Mouse (Mus musculus) spleen, adult 2 months (tissue): Measurements from ENCODE around the gene Fbxl13. TPM values are rescaled to one million over a fixed set of nuclear protein-coding genes. Genes with fewer than 3 reads are reported as not detected.

Source experiments
- DNase-seq, 2 experiments: peaks; one replicate each; pipeline versions ENCODE4 v3.0.0 to v3.0.0-alpha.2; 2012 to 2021; ENCODE audit warnings: low spot score in 2 of 2, low read depth in 1 of 2
- H3K27ac ChIP-seq: fragments of 200-500 bp; 2 replicates; pipeline ENCODE4 v1.5.1; 2012; ENCODE audit warnings: low read length, inconsistent platforms; ENCODE audit not compliant: insufficient read depth
- H3K27me3 ChIP-seq: fragments of 200-500 bp; 2 replicates; pipeline ENCODE4 v1.6.1; 2012; ENCODE audit warnings: mild to moderate bottlenecking, moderate library complexity, low read length, inconsistent platforms; ENCODE audit not compliant: control insufficient read depth, insufficient read depth
- H3K36me3 ChIP-seq: fragments of 200-500 bp; 2 replicates; pipeline ENCODE4 v1.6.1; 2012; ENCODE audit warnings: mild to moderate bottlenecking, low read length, inconsistent platforms; ENCODE audit not compliant: control insufficient read depth, insufficient read depth
- H3K4me1 ChIP-seq: fragments of 200-500 bp; 2 replicates; pipeline ENCODE4 v1.6.1; 2011; ENCODE audit warnings: inconsistent platforms; ENCODE audit not compliant: control insufficient read depth, insufficient read depth, insufficient read length
- H3K4me3 ChIP-seq: fragments of 200-500 bp; 2 replicates; pipeline ENCODE4 v1.5.1; 2011; ENCODE audit warnings: mild to moderate bottlenecking, inconsistent platforms; ENCODE audit not compliant: insufficient read depth, insufficient read length; ENCODE audit errors: extremely low read depth
- CTCF ChIP-seq: fragments of 200-500 bp; IDR thresholded peaks from 2 replicates; pipeline ENCODE4 v1.5.1; 2011; ENCODE audit warnings: mild to moderate bottlenecking, inconsistent platforms; ENCODE audit not compliant: insufficient read depth, insufficient read length, insufficient replicate concordance; ENCODE audit errors: extremely low read depth
- POLR2A ChIP-seq: fragments of 200-500 bp; IDR thresholded peaks from 2 replicates; pipeline ENCODE4 v1.6.1; 2011; ENCODE audit warnings: low read depth, low read length, inconsistent platforms
- WGBS: fragments of 180-500 bp; shearing (Covaris S2); methylation state at CpG from one replicate; pipeline ENCODE4 v1.1.7; 2018; 5-methylcytosine and 5-hydroxymethylcytosine counted together
- polyA plus RNA-seq: library from polyadenylated mRNA; depleted of rRNA; stranded (reverse); fragments of >200 nt; gene quantifications from 2 replicates; pipeline ENCODE4 v1.2.3, GENCODE M21; 2012

Fbxl13 gene
- polyA plus RNA-seq, 1 experiment = 0.07 TPM

GRCm38 (mm10) chr5:21488506-21488905 is 156.9 kb downstream of the Fbxl13 start:
- Histone ChIP-seq H3K4me3 (no peak overlapping the region), H3K4me1 (no peaks in the 10 kb centered on the region), H3K36me3 (no peaks in the 10 kb centered on the region; the same call in 1 of the 2 replicates), H3K27ac (no peak overlapping the region), H3K27me3 (no peaks in the 10 kb centered on the region)
- 90% methylated on average over 5 of the region's 5 CpGs for WGBS
- no peak for DNase-seq
- no peak for TF ChIP-seq CTCF
- TF ChIP-seq POLR2A = no peak

GRCm38 (mm10) chr5:21487716-21488115 is 157.7 kb downstream of the Fbxl13 start:
- TF ChIP-seq CTCF = no peak
- no peak for TF ChIP-seq POLR2A
- H3K27ac ChIP-seq = no peak overlapping the region
- no peaks in the 10 kb centered on the region for H3K27me3 ChIP-seq
- WGBS = 93% methylated on average over 3 of the region's 3 CpGs
- DNase-seq = no peak
- no peaks in the 10 kb centered on the region; the same call in 1 of the 2 replicates for H3K36me3 ChIP-seq
- no peak overlapping the region for H3K4me3 ChIP-seq
- H3K4me1 ChIP-seq = no peaks in the 10 kb centered on the region

- no peak overlapping the region for H3K27ac ChIP-seq
- TF ChIP-seq POLR2A = no peak
- no peak for TF ChIP-seq CTCF
- 88% methylated on average over 3 of the region's 3 CpGs for WGBS
These were observed 158.1 kb downstream of the Fbxl13 start for GRCm38 (mm10) chr5:21487306-21487705.

GRCm38 (mm10) chr5:21486798-21487197 is 158.6 kb downstream of the Fbxl13 start:
- TF ChIP-seq CTCF = no peak
- TF ChIP-seq POLR2A = no peak
- WGBS = 91% methylated on average over 5 of the region's 5 CpGs
- H3K4me3 ChIP-seq = no peak overlapping the region
- H3K4me1 ChIP-seq = no peaks in the 10 kb centered on the region
- H3K36me3 ChIP-seq = no peaks in the 10 kb centered on the region; the same call in 1 of the 2 replicates
- no peak for DNase-seq
- no peaks in the 10 kb centered on the region for H3K27me3 ChIP-seq
- no peak overlapping the region for H3K27ac ChIP-seq

More at GRCm38 (mm10) chr5:21487306-21487705, 158.1 kb downstream of the Fbxl13 start:
- H3K27me3 ChIP-seq = no peaks in the 10 kb centered on the region
- no peak for DNase-seq
- H3K4me1 ChIP-seq = no peaks in the 10 kb centered on the region
- no peaks in the 10 kb centered on the region; the same call in 1 of the 2 replicates for H3K36me3 ChIP-seq
- H3K4me3 ChIP-seq = no peak overlapping the region

- TF ChIP-seq CTCF = no peak
- Histone ChIP-seq H3K4me1 (no peaks in the 10 kb centered on the region), H3K4me3 (no peak overlapping the region), H3K27me3 (no peaks in the 10 kb centered on the region), H3K27ac (no peak overlapping the region), H3K36me3 (no peaks in the 10 kb centered on the region; the same call in 1 of the 2 replicates)
- no peak for DNase-seq
- 86% methylated on average over 8 of the region's 8 CpGs for WGBS
These were observed 160.1 kb downstream of the Fbxl13 start for GRCm38 (mm10) chr5:21485197-21485829.

- TF ChIP-seq POLR2A (no peak), CTCF (no peak)
- Histone ChIP-seq H3K36me3 (no peaks in the 10 kb centered on the region; the same call in 1 of the 2 replicates), H3K27me3 (no peaks in the 10 kb centered on the region), H3K4me1 (no peaks in the 10 kb centered on the region), H3K27ac (no peak overlapping the region), H3K4me3 (no peak overlapping the region)
- 92% methylated on average over 8 of the region's 8 CpGs for WGBS
- DNase-seq = no peak
These were observed 162.2 kb downstream of the Fbxl13 start for GRCm38 (mm10) chr5:21483275-21483674.
